Mouse (Mus musculus) olfactory bulb, adult 2 months (tissue): ENCODE data around the gene Pde8a.

Source experiments
- CTCF ChIP-seq: fragments of 200-500 bp; IDR thresholded peaks from 2 replicates; pipeline ENCODE4 v1.5.1; 2012; ENCODE audit warnings: low read depth, mild to moderate bottlenecking, low read length, moderate library complexity; ENCODE audit not compliant: insufficient read depth
- POLR2A ChIP-seq: fragments of 200-500 bp; IDR thresholded peaks from 2 replicates; pipeline ENCODE4 v1.6.1; 2012; ENCODE audit warnings: mild to moderate bottlenecking, low read depth, low read length, moderate library complexity; ENCODE audit not compliant: insufficient read depth

- TF ChIP-seq POLR2A (no peak), CTCF (no peak)
Measured at GRCm38 (mm10) chr7:81286946-81287345, 73.5 kb downstream of the Pde8a start.
